Mouse (Mus musculus): ENCODE measurements around the gene Kif23.

Kif23 gene

DNA sequence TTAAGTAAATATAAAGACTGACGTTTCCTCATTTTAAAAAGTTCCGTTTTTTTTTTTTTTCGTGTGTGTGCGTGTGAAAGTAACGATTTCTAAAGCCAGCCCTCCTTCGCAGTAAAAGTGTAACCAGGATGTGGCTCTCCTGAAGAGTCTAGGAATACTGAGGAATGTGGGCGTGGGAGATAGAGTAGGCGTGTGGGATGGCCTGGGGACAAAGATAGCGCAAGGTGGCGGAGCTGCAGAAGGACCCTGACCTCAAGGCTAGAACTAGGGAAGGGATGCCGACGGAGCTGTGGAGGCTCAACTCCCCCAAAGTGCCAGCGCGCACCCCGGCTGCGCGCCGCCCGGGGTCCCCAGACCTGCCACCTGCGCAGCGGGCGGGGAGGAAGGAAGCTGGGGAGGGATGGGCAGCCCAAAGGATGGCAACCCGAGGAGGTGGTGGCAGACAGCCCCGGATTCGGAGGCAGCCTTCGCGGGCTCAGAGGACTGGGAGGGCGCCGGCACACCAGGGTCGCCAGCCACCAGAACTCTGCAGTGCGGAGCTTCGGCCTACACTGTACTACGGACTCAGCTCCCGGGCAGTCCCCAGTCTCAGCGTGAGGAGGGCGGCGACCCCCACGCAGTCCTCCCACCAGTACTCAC, 482 bp downstream of the Kif23 start:
- DNase-seq: no peak

DNA sequence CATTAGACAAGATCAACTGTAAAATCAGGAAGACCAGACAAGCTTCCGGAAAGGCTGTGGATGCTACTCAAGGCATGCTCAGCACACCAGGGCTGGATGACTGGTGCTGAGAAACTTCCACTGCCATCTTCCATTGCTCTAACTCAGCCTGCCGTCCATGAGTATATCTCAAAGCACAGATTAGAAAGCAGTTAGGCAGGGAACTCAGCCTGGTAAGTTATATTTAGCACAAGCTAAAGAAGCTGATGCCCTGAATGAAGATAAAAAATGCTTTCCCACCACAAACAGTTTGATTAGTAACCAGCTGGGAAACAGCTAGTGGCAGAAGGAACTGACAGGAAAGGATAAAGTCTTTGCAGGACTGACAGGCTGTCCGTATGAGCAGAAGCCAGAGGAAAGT, 5.5 kb downstream of the Kif23 start:
- DNase-seq: no peak

- no peak for DNase-seq
These were observed 13.2 kb downstream of the Kif23 start for GRCm38 (mm10) chr9:61933333-61933732.

- no peak for DNase-seq
These were observed 14.6 kb downstream of the Kif23 start for GRCm38 (mm10) chr9:61932009-61932408.

DNA sequence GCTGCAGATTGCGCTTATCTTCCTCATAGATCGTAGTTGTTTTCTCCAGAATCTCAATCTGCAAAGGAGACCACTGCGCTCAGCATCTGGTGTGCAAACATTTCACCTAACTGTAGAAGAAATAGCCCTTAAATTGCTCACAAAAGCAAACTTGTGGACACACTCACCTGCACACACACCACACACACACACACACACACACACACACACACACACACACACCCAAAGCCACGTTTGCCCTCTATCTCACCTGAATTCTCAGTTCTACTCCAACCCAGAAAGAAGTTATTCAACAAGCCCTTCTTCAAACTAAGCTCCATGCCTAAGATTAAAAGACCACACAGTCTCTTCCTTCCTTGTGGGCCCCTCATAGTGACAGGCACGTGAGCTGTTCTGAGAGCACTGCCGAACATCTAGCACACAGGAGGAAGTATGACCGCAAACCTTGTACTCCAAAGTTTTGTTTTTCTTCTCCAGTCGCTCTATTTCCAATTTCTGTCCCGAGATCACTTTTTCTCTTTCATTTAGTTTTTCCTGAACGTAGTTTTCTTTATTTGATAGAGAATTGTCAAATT, 21.4 kb downstream of the Kif23 start:
- no peak for DNase-seq

GRCm38 (mm10) chr9:61920331-61920730, 26.2 kb downstream of the Kif23 start:
- DNase-seq: no peak

DNA sequence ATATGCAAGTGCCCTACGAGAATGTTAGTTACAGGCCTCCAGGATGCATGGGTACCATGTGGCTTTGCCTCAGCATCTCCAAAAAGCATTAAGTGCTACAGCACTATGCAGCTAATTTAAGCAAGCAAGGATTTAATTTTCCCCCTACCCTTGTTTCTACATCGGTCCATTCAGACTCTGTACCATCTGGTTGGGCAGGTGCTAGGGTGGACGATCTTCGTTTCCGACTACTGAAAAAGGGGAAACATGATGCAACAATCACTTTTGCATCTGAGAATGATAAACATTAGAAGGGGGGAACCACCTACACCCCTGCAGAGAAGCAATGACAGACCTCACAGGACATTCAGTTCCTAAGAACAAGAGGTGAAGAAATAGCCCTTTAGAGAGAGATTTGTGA, 27.1 kb downstream of the Kif23 start:
- DNase-seq: no peak

DNA sequence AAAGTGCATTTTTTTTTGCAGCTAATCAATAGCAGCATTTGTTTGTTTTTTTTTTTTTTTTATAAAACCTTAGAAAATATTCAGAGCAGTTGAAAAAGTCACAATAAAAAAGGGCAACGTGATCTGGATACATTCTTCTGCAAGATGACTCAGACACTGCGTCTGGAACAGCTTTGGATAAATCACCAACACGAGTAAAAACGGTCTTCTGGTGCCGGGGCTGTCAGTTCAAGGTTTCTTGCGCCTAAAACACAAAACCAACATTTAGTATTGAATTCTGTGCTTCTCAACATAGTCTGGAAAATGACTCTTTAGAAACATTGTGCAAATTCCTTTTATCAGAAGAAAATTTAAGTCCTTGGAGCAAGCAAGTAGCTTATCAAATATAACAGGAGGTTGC, 29.1 kb downstream of the Kif23 start:
- DNase-seq: no peak

GRCm38 (mm10) chr9:61916986-61917385, 29.6 kb downstream of the Kif23 start:
- DNase-seq: no peak

GRCm38 (mm10) chr9:61915393-61916005, 31.1 kb downstream of the Kif23 start:
- DNase-seq: no peak

DNA sequence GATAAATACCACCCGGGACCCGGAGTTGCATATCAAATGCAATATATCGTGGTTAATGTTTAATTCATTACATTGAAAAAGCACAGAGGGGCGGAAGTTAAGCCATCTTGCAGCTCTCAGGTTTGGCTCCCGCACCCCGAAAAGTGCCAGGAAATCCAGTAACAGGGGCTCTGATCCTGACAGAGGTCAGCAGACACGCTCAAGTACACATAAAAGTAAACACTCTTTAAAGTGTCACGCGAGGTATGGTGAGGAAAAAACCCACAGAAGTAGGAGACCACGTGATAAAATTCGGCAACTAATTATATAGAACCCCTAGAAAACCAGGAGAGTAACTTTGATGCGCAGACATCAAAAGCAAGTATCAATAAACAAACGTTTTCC, 31.7 kb downstream of the Kif23 start:
- no peak for DNase-seq

DNA sequence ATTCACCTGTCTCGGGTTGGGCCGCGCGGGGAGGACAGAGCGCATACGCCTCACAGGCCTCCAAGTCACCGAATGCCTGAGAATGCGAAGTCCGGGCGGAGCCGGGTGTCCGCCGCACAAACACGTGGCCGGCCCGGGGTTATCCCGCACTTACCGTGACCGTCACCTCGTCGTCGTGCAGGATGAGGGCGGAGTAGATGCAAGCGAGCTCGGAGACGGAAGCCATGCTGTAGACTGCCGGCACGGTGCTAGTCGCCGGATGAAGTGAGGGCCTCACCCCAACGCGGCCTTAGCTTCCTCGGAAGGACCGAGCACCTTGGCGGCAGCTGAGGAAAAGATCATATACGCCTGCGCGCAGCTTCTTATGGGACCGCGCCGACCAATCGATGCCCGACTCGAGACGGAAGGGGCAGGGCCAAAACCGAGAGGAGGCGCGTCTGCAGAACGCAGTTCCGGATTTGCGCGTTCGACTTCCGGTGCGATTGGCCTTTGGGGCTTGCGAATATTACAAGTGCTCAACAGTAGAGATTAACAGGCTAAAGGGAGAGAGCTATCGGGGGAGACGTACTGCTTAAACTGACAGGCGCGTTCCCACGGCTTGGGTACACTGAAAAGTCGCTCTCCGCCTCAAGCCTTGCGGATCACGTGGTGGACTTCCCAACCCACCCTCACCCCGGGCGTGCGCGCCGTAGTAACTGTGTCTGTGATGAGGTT, 32.2 kb downstream of the Kif23 start, which contains the start of gene Rplp1:
Gene Rplp1 (minus strand): TSS at position 340 of the 714 bp plus-strand sequence.
- DNase-seq: peak; percentile 93

DNA sequence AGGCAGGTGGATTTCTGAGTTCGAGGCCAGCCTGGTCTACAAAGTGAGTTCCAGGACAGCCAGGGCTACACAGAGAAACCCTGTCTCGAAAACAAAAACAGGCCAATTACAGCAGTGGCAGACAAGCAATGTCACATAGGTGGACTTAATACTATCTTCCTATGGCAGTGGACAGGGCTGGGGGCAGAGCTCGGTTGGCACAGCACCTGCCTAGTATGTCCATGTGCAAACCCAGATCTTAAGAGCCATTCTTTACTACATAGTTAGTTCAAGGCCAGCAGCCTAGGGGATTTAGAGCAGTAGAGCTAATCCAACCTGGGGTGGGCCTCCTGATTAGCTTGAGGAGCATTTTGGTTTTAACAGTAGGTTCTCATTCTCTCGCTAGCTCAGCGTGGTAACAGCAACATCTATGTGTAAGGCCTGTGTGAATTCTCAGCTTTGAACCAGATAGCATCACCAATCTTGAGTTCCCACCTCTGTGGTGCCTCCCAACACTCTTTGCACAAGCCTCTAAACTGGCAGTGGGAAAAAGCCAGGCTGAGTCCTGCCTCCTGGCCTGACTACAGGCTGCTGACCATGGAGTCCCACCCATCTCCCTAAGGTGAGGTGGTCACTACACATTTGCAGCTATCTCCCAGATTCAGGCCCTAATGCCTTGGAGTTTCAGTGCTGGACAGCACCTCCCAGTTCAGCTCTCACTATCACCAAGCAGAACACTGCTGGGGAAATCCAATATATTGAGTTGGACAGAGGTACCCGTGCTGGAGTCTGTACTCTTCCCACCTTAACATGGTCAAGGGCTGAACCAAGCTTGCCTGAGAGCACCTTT, 35.1 kb downstream of the Kif23 start:
- no peak for DNase-seq

DNA sequence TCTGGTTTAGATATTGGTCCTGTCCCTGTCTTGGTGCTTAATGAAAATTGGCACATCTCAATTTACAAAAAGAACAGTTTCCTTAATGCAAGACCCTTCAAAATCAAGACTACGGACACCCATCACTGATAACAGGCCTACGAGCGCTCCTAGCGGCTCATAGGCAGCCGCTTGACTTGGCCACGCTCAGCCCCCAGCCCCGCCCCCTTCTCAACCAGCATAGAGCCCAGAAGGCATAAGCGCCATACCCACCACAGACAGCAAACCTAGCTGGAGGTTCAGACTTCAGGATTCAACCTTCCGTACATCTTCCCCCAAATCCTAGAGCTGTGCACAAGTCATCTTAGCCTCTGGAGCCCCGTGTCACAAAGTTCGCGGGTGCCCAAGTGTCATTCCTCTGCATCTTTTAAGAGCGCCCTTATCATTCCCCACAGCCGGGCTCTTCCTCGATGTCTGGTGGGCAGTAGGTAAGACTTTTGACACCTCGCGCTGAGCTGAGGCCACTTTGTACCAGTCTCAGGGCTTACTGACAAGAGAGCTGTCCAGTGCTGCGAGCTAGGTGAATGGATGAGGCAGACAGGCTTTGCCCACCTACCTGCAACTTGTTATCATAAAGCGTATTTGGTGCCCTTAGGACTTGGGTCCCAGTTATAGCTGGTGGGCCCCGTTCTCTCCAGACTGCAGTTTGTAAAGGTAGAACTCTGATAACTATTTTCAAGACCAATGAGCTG, 35.9 kb downstream of the Kif23 start:
- DNase-seq: peak; percentile 59

DNA sequence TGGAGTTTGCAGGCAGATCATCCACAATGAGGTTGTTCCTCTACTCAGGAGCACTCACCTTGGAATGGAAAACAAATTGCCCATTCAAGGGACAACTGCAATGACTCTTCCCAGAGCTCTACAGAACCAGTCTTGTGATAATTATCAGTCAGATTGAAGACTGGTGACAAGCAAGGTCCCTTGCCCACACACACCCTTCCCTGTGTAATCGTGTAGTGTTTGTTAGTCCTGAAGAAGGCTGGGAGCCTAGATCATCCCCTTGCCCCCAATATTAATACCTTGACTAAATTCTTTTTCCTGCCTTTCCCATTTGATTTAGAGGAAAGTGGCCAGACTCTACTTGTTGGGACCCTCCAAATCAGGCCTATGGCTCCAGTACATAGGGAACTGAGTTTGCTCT, 36.9 kb downstream of the Kif23 start:
- DNase-seq: no peak

DNA sequence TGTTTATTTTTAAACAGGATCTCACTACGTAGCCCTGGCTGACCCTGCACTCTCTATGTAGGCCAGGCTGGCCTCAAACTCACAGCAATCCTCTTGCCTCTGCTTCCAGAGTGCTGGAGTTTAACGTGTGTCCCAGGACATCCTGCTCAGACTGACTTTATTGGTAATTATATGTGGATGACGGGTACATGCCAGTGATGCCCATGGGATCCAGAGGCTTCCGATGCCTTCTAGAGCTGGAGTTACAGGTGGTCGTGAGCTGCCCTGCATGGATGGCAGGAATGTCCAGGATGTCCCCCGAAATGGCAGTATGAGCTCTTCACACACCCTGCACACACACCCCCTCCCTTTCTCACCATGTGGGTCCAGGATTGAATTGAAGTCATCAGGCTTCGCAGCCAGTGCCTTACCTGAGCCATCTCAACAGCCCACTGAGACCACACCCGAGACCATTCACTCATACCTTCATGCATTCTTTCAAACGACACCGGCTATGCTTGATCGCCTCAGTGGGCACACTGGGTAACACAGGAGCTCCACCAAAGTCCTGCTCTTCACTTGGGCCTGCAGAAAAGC, 37.7 kb downstream of the Kif23 start:
- no peak for DNase-seq

- DNase-seq: no peak
These were observed 38.2 kb downstream of the Kif23 start for GRCm38 (mm10) chr9:61908341-61908740.

- no peak for DNase-seq
These were observed 38.8 kb downstream of the Kif23 start for GRCm38 (mm10) chr9:61907621-61908295.

DNA sequence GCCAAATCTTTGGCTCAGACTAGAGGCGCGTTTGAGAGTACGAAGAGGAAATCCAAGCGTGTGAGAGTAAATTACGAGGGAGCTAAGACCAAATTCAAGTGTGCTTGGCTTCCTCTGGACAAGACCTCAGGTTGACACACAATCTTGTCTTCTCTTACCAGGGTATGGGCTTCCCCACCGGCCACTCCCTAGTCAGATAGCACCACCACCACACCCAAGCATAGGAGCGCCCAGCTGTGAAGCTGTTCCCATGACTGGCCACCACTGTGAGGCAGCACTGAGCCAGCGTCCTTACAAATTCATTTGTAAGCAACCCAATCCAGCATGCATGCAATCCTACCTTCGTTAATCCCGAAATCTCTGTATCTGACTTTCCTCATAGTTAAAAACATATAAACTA, 39.7 kb downstream of the Kif23 start:
- DNase-seq: peak; percentile 55

GRCm38 (mm10) chr9:61905576-61905975, 41.0 kb downstream of the Kif23 start:
- no peak for DNase-seq

- no peak for DNase-seq
These were observed 42.4 kb downstream of the Kif23 start for GRCm38 (mm10) chr9:61904201-61904600.

Measured in right cerebral cortex, postnatal 4 days (tissue).